Mouse (Mus musculus) ovary, postnatal 10 days (tissue): ENCODE measurements at regions not wholly inside any gene's neighbourhood (a gene's known extent, or its start where the extent isn't known, plus 50 kb on each side); places are given as distances from the start of the nearest gene placed in this dataset.
A peak's percentile ranks its signal among the peaks of the same experiment; 100 is the strongest.
"Not testable (repeated sequence)": the region's sequence is repeated elsewhere in the genome, so short reads cannot be mapped to it uniquely, and the experiment has no call there.

Experiments
- DNase-seq: peaks from one replicate; pipeline ENCODE4 v3.0.0; 2022; ENCODE audit warnings: low spot score

DNA sequence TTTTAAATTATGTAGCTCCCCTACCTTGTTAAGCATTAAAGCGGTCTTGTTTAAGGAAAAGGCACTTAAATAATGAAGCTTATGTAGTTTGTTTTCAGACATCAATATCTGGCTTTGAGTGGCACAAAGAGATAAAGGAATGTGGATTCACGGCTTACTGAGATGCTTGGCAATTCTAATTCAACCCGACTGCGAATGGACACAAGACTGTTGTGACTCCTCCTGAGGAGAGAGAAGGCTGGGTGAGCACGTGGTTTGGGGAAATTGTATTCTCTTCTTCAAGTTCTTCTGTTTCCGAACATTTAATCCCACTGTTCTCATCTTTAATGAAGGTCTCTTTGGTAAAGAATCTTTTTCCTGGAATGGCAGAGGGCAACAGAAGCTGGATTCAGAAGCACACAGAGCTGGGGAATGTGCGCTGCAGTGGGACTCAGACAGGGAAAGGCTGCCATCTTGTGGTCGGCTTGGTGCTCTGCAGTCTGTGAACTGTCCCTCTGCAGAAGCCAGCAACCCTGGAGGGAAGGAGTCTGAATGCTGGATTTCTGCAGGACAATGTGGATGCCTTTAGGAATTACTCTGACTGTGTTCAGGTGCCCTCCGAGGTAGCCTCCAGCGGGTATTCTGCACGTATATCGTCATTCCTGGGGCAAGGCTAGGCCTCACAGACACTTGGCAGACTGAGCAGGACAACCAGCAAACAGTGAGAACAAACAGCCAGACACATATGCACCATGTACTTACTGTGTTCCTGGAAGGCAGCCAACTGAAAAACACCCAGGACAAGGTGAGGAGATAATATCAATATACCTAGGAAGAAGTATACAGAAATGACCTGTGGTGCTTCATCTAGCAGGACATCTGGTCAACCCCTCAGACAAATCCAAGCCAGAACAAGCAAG is 54.0 kb upstream of the Pax1 start:
- no peak for DNase-seq

DNA sequence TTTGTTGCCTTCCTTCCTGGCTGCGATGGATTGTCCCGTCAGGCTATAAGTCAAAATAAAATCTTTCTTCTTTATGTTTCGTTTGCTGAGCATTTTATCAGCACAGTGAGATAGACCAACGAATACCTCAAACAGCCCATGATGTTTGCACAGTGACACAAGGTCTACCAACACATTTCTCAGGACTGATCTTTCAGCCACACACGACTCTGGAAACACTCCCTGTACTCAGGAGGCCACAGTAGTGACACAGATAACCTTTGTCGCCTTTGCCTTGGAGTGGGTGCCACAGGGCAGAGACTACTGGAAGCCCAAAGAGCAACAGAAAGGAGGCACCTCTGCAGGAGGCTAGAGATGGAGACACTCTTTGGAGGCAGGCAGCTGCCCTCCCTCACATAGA is 55.0 kb upstream of the Pax1 start:
- no peak for DNase-seq

DNA sequence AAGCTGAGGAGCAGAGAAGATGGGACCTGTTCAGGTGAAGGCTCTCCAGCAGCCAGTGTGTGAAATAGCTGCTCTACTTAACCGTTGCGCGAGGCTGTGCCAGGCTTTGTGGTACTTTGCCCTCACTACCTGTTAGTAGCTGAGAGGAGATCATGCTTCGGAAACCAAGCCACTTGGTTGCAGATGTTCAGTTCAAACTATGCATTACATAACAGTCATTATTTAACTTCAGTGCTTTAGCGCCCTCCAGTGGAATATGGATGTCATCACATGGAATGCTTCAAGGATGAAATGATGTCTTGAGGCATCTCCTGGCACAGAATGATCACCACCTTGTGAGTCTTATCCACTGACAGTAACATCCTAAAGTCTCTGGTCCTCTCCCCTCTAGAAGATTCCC is 56.5 kb upstream of the Pax1 start:
- DNase-seq: no peak

DNA sequence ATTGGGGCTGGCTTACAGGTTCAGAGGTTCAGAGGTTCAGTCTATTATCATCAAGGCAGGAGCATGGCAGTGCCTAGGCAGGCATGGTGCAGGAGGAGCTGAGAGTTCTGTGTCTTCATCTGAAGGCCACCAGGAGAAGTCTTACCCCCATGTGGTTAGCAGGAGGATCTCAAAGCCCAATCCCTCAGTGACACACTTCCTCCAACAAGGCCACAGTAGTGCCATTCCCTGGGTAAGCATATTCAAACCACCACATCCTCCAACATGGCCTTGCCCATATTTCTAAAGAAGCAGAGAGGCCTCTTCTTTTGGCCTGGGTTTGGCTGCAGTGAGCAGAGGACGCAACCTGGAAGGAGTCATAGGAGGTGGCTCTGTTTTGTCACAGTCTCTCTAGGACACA is 61.2 kb upstream of the Pax1 start:
- no peak for DNase-seq

DNA sequence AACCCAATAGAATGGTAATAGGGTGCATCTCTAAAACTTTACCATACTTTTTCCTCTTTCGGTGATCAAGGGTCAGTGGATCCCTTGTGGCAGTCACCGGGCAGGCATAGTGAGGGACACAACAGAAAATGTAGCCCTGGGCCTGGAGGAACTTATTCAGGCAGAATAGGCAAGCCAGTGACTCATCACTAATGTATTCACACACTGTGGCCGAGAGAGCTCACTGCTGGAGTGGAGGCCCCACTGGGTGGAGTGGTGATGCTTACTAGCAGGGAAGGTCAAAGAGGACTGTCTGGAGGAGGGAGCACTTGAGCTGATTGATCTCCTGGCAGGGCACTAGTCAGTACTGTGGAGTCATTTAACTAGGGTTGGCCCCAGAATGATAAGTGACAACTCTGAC is 62.4 kb upstream of the Pax1 start:
- DNase-seq: no peak

DNA sequence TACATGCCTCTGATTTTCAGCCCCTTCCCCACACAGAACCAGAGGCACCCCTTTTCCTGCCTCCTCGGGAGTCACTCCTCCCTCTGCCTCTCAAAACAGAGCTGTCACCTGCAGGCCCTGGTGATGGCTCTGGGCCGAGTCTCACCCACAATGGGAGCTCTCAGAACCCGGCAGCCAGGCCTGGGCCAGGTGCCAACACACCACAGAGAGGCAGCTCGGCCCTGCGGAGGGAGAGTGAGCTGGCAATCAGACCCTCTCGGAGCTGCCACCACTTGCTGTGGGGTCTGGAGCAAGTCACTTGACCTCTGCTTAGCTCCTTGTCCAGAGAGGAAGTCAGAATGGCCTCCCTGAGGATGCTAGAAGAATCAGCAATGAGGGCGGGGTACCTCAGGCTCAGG is 63.2 kb upstream of the Pax1 start:
- DNase-seq: peak; percentile 27

DNA sequence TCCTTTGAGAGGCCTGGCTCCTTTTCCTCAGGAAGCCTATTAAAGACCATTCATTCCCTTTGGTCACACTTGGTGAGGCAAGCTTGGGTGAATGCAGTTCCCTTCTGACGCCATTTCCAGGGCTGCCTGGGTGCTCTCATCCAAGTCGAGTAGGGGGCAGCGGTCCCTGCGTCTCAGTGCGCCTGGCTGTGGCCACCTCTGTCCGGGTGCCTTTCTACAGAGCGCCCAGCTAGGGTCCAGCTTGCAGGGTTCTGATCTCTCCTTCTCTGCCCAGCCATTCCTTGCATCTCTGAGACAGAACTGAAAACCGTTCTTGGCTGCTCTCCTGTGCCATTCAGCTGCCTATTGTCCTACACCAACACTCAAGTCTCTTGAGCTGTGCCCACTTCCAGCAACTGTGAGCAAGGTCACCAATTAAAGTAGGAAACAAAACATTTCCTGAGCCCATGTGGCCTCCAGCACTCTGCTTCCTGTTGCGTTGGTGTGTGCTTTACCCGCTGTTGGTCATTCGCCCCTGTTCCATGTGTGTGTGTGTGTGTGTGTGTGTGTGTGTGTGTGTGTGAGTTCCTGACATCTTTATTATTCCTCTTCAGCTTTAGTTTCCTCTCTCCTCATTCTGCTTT is 63.7 kb upstream of the Pax1 start:
- no peak for DNase-seq

DNA sequence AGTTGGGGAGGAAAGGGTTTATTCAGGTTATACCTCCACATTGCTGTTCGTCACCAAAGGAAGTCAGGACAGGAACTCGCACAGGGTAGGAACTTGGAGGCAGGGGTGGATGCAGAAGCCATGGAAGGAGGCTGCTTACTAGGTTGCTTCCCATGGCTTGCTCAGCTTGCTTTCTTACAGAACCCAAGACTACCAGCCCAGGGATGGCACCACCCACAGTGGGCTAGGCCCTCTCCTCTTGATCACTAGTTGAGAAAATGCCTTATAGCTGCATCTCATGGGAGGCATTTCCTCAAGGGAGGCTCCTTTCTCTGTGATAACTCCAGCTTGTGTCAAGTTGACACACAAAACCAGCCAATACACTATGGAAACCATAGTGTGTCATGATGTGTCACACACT is 66.8 kb upstream of the Pax1 start:
- not testable (repeated sequence) for DNase-seq

DNA sequence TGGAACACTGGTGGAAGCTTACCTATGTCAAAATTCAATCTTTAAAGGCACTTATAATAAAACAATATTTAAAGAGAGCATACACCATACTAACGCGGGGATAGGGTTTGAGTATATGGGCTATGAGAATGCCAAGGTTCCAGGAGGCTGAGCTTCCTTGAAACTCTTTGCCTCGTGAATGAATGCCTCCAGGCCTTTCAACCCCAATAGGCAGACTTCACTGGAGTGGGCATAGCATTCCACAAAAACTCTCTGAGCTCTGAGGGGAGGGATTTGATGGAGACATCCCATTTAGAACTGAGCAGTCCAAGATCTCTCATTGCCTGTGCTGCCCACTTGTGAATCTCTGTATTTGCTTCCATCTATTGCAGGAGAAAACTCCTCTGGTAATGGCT is 68.4 kb upstream of the Pax1 start:
- no peak for DNase-seq

DNA sequence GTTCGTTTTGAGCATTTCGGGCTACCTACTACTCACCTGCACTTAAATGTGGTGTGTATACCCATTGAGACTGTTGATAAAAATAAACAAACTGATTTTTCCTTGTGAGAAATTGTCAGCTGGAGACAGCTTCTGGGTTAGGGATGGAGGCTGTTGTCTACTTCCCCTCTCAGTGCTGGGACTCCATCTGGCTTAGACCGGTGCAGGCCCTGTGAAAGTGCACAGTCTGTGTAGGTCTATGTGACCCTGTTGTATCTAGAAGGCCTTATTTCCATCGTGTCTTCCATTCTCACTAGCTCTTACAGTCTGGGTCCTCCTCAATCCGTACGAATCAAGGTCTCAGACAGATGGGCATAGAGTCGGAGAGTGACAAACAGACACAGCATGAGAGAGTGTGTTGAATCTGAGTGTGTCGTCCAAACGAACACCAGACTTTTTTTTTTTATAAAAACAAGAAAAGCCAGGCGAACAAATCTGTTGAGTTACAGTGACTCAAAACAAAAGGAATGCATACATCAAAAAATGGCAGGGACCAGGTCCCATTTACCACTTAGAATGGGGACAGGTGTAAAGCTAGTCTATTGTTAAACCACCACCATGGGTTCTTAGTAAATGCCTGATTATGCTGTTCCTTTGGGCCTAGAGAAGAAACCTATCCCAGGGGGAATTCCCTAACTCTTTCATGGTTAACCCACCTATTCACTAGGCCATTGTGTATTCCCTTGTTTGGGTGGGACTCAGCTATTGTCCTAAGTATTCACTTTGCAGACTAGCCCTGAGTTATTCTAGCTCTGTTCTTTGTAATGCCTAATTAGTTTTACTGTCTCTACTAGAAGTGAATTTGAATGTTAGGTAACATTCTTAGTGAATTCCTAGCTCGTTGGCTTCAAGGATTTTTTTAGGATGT is 69.1 kb upstream of the Pax1 start:
- DNase-seq: no peak

DNA sequence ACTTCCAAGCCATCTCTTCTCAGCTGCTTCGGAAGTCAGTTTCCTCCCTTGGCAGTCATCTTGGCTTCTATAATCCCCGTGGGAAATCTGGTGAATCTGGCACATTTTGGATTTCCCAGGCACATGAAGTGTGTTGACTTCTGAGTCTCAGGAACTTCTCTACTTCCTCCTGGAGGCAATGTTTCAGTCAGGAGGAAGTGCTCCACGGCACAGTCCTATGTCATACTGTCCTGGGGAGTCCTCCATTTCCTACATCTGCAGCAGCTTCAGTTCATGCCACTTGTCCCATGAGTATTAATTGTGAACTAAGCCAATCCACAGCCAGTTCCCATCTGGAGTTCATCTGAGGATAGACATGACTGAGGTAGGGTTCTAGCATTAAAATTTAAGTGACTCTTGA is 78.3 kb upstream of the Pax1 start:
- no peak for DNase-seq

DNA sequence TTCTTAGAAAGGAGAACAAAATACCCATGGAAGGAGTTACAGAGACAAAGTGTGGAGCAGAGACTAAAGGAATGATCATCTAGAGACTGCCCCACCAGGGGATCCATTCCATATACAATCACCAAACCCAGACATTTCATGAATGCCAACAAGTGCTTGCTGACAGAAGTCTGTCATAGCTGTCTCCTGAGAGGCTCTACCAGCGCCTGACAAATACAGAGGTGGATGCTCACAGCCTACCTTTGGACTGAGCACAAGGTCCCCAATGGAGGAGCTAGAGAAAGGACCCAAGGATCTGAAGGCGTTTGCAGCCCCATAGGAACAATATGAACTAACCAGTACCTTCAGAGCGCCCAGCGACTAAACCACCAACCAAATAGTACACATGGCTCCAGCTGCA is 83.6 kb upstream of the Nkx2-2 start:
- DNase-seq: no peak

DNA sequence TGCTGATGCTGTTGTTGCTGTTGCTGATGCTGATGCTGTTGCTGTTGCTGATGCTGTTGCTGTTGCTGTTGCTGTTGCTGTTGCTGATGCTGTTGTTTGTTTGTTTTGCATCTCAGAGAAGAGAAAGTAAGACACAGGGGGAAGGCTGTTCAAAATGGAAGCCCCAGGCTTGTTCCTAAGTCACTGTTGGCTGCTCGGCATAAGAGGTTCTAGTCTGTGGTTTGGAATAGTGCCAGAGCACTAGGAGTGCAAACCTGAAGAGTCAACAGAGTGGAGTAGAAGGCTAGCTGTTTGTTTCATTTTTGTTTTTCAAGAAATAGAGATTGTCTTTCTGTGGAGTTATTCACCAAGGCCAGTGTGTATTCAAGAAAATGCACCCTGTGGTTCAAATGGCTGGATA is 75.1 kb upstream of the Nkx2-2 start:
- no peak for DNase-seq

DNA sequence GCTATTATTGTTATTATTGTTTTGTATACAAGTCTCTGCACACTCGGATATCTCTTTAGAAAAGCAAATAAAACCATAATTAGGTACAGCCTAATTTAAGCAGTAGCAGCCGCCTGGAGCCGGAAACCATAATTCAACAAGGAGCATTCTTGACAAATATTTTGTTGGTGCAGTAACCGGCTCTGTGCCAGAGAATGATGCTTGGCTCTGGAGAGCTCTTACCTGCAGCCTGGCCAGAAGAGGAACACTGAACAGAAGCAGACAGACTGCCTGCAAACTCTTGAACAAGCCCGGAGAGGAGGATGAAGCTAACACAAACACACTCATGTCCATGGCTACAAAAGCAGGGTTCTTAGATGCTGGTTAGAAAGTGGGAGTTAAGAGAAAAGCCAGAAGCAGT is 73.9 kb upstream of the Nkx2-2 start:
- DNase-seq: no peak

DNA sequence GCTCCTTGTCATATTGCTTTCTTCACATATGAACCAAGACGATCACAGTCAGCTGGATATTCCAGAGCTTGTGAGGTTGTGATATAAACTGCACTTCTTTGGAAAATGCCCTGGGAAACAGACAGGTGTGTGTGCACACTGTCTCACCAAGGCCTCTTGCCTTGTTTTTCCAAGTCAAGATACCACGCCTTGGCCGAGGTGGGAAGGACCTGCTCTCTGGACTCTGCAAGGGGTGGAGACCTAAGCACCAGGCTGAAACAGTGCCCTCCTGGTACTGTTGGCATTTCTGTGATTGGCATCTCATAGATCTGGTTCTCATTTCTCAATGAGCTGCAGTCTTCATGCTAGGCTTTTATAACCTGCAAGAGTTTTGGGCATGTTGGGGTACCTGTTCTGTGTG is 73.2 kb upstream of the Nkx2-2 start:
- DNase-seq: no peak

DNA sequence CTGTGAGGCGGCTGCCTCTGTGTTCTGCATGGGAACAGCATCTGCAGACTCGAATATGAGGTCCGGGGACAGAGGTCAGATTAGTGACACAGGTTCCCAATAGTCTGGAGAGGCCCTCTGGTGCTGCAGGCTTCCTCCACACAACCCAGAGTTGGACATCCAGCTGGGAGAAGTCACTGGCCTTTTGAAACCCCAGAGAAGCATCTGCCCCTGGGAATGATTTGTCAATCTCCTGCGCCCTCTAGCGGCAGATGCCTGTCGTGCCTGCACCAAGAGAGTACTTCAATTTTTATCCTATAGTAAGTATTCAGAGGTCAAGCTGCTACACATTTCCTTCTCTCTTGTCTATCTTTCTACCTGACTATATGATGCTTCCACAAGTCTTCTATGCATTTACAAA is 62.7 kb upstream of the Nkx2-2 start:
- DNase-seq: peak; percentile 21

DNA sequence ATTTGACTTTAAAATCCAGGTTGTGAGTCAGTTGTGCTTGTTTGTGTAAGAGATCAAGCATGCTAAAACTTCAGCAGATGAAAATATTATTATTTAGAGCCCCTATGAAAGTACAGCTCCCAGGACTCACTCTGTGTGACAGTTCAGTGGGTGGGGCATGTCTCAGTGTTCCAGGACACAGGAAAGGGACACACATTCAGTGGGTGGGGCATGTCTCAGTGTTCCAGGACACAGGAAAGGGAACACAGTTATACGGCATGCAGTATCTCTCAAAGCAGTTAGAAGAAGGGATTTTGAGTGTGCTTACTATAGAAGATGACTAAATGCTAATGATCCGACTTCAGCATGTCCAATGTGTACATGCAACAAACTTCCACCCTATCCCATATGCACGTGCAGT is 60.9 kb upstream of the Nkx2-2 start:
- no peak for DNase-seq

DNA sequence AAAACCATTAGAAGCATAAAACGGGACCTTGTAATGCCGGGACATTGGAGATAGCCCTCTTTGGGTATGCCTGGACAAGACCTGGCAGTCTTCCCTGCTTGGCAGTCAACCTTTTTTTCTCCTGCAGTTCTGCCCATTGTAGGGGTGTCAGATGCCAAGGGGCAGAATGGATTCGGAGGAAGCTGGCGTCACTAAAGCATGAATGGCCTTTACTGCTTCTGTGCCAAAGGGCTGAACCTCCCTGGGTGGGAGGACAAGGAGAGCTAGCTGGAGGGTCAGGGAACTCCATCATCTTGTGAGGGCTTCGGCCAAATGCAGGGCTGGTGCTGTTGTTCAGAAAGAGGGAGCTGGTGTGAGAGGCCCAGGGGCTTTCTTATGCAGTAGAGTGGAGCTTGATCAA is 60.1 kb upstream of the Nkx2-2 start:
- no peak for DNase-seq

DNA sequence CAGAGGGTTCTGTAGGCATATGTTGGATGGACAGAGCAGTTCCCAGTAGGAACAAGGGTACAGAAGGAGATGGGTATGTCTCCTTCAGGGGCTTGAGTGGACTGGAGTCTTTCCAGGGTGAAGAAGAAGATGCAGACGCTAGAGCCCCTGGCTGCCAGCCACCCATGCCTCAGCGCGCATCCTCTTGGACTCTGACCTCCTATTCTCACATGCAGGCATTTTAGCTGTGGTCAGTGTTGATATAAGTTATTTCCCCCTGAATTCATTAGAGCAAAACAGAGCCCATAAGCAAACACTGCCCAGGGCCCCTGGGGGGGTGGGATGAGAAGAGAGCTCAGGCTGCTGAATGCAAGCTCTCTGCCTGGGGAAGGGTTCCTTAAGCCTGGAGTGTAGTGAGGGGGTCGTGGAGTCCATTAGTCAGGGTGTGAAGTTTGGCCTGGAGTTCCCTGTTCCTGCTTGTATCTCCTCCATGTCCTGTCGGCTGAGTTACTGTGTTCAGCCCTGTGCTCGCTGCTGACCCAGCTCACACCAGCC is 54.0 kb upstream of the Nkx2-2 start:
- DNase-seq: no peak

DNA sequence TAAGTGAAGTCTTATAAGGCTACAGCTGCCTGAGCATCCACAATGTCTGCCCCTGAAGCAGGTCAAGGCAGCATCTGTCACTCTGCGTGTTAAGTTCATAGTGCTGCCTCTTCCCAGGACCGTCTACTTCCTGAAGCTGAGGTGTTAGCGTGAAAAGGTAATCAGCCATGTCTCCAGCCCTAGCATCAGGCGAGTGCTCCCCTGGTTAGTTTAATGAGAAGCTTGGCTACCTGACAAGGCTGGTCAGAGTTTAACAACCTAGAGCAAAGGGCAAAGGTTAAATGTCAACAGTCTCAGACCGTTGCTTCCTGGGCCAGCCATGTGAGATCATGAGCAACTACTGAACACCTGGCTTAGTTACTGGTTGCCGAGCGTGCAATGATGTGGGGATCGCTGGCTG is 53.2 kb upstream of the Nkx2-2 start:
- DNase-seq: no peak

DNA sequence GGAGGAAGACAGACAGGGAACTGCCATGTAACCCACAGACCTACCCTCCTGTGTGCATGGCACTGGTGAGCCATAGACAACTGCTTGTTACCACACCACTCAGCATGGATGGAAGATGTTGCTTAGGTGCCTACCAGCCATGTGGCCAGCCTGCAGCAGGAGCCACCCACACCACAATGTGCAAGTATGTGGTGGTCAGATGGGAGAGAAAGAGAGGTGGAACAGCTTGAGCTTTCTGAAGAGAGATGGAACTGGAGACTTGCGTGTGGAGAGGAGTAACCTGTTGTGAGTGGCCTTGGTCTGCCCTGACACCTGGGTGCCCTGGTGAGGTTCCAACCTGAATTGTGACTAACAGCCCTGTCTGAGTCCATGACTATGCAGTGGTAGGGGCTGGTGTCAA is 50.4 kb upstream of the Nkx2-2 start:
- DNase-seq: no peak
